39 mouse cellular contexts compared by ENCODE assay signal in the genomic region with DNA sequence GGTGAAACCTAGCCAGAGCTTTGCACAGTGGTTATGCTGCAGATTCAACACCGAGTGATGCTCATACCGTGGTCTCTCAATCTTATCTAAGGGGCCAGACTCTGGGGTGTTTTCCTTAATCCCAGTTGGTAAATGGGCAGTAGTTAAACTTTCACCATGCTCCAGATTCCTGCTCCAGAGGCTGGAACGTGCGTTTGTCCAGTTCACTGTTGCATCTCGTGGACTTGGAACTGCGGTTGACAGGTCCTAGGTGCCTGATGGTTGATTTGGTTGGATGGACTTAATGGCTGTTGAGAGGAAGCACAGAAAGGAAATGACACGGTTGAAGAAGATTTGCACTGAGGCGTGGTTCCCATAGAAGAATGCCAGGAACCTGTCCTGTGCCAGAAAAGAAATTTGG. TPM values are rescaled to one million over a fixed set of nuclear protein-coding genes. Genes with fewer than 3 reads are reported as not detected.
A peak's percentile ranks its signal among the peaks of the same experiment; 100 is the strongest.
DNase-seq lines count a peak whose midpoint lies in the region; ATAC-seq and TF ChIP-seq lines count a peak whose summit lies in the region.
"Had no signal": no experiment of that assay in that cellular context is flagged by ENCODE, and none has a peak within 500 bp of the region (broad histone marks: within the 10 kb centered on the region; RNA-seq: fewer than 3 reads in every experiment).

No protein-coding gene starts in this region.

- no peak for TF ChIP-seq POLR2A in liver, adult 2 months (IDR thresholded peaks at IDR 0.05; ENCODE audit: extremely low read depth, insufficient read depth, low read length)

- H3K4me2 ChIP-seq in liver, embryonic 11.5 days, result no peak overlapping the region
- no peak overlapping the region for H3K4me2 ChIP-seq in kidney, embryonic 16.5 days (replicated peaks; ENCODE audit: low read depth, low read length)
- H3K4me2 ChIP-seq: embryonic facial prominence, embryonic 13.5 days; forebrain, embryonic 15.5 days; heart, embryonic 12.5 days; hindbrain, embryonic 13.5 days; limb, embryonic 12.5 days; liver, embryonic 12.5 days; midbrain, embryonic 11.5 days; neural tube, embryonic 12.5 days; stomach, embryonic 15.5 days had no signal

- no peak overlapping the region for H3K9ac ChIP-seq in liver, adult 2 months (ENCODE audit: low read depth, low read length)
- no peak overlapping the region for H3K9ac ChIP-seq in liver, embryonic 11.5 days (ENCODE audit: low read depth, low read length)
- H3K9ac ChIP-seq in kidney, embryonic 16.5 days (replicated peaks; ENCODE audit: low read length), result no peak overlapping the region
- H3K9ac ChIP-seq: embryonic facial prominence, embryonic 13.5 days; forebrain, embryonic 15.5 days; heart, embryonic 12.5 days; hindbrain, embryonic 13.5 days; limb, embryonic 12.5 days; liver, embryonic 12.5 days; liver, postnatal 0 days; neural tube, embryonic 12.5 days; stomach, embryonic 15.5 days had no signal

- no peaks in the 10 kb centered on the region for H3K36me3 ChIP-seq in liver, adult 2 months (ENCODE audit: control insufficient read depth, insufficient read depth, low read length)
- no peaks in the 10 kb centered on the region for H3K36me3 ChIP-seq in liver, embryonic 11.5 days (ENCODE audit: control insufficient read depth, insufficient read depth, low read length)
- H3K36me3 ChIP-seq in kidney, embryonic 16.5 days (ENCODE audit: insufficient read depth, low read length), result no peaks in the 10 kb centered on the region
- H3K36me3 ChIP-seq: embryonic facial prominence, embryonic 13.5 days; forebrain, embryonic 10.5 days; forebrain, embryonic 15.5 days; heart, embryonic 12.5 days; limb, embryonic 12.5 days; liver, embryonic 12.5 days; stomach, embryonic 15.5 days had no signal

- no peaks in the 10 kb centered on the region for H3K4me1 ChIP-seq in liver, adult 2 months (ENCODE audit: control insufficient read depth, insufficient read depth, low read length)
- H3K4me1 ChIP-seq in liver, embryonic 11.5 days (replicated peaks; ENCODE audit: control insufficient read depth, insufficient read depth, low read length), result no peaks in the 10 kb centered on the region
- H3K4me1 ChIP-seq in kidney, embryonic 16.5 days (ENCODE audit: insufficient read depth, low read length), result no peaks in the 10 kb centered on the region
- H3K4me1 ChIP-seq: embryonic facial prominence, embryonic 13.5 days; heart, embryonic 12.5 days; limb, embryonic 12.5 days; neural tube, embryonic 12.5 days; stomach, embryonic 15.5 days had no signal

- no peak overlapping the region for H3K27ac ChIP-seq in liver, adult 2 months (replicated peaks; ENCODE audit: insufficient read depth, low read depth, low read length)
- no peak overlapping the region for H3K27ac ChIP-seq in liver, embryonic 11.5 days (ENCODE audit: low read depth, low read length)
- H3K27ac ChIP-seq in kidney, embryonic 16.5 days (ENCODE audit: low read length), result no peak overlapping the region; the same call in 1 of the 2 replicates
- H3K27ac ChIP-seq: embryonic facial prominence, embryonic 13.5 days; forebrain, embryonic 10.5 days; forebrain, embryonic 15.5 days; hindbrain, embryonic 13.5 days; layer of hippocampus, adult 2 months; limb, embryonic 12.5 days; liver, embryonic 12.5 days; neural tube, embryonic 12.5 days; stomach, embryonic 15.5 days had no signal

- DNase-seq in liver, adult 2 months (ENCODE audit: extremely low read depth, low read depth, low spot score), result peak; percentile 46
- DNase-seq in liver, embryonic 11.5 days (ENCODE audit: low spot score), result no peak
- DNase-seq in kidney, postnatal 36 days, result peak; percentile 70 to 90
- no peak for DNase-seq in spleen, postnatal 10 days (ENCODE audit: low spot score in 2 of 2)
- DNase-seq in left cerebral cortex, adult 8-10 months (ENCODE audit: low spot score in 2 of 2), result no peak
- DNase-seq in layer of hippocampus, adult 9-10 months (ENCODE audit: low spot score), result no peak
- DNase-seq: adrenal gland, postnatal 14 days; cerebellum, adult 11 months; cerebellum, adult 9-10 months; cerebellum, postnatal 36 days; gastrocnemius, postnatal 25 days; heart, adult 18-20 months; heart, postnatal 4 days; layer of hippocampus, postnatal 36 days; liver, postnatal 0 days; lung, postnatal 36 days; thymus, adult 18-20 months; thymus, postnatal 4 days had no signal

- no peak for TF ChIP-seq CTCF in liver, adult 2 months (IDR thresholded peaks at IDR 0.05; ENCODE audit: low read depth, low read length)

- no peak for ATAC-seq in liver, embryonic 11.5 days (replicated peaks; ENCODE audit: low FRiP score)
- peak; percentile 52 for ATAC-seq in kidney, embryonic 16.5 days (ENCODE audit: low FRiP score, low TSS enrichment)
- ATAC-seq: forebrain, embryonic 15.5 days; intestine, embryonic 16.5 days; liver, embryonic 12.5 days; liver, postnatal 0 days; midbrain, embryonic 16.5 days had no signal

- no peaks in the 10 kb centered on the region for H3K27me3 ChIP-seq in liver, adult 2 months (ENCODE audit: control insufficient read depth, insufficient read depth, low read length)
- no peaks in the 10 kb centered on the region for H3K27me3 ChIP-seq in liver, embryonic 11.5 days (replicated peaks; ENCODE audit: control insufficient read depth, insufficient read depth, low read length)
- no peaks in the 10 kb centered on the region for H3K27me3 ChIP-seq in kidney, embryonic 16.5 days (ENCODE audit: insufficient read depth, low read length)
- H3K27me3 ChIP-seq: embryonic facial prominence, embryonic 13.5 days; forebrain, embryonic 15.5 days; heart, embryonic 12.5 days; hindbrain, embryonic 13.5 days; limb, embryonic 12.5 days; liver, embryonic 12.5 days; neural tube, embryonic 12.5 days; stomach, embryonic 15.5 days had no signal

- H3K4me3 ChIP-seq in liver, adult 2 months (ENCODE audit: insufficient read depth, low read depth, low read length), result no peak overlapping the region
- no peak overlapping the region for H3K4me3 ChIP-seq in liver, embryonic 11.5 days (ENCODE audit: low read depth, low read length)
- H3K4me3 ChIP-seq in kidney, embryonic 16.5 days (ENCODE audit: low read length), result no peak overlapping the region
- H3K4me3 ChIP-seq: embryonic facial prominence, embryonic 13.5 days; forebrain, embryonic 10.5 days; forebrain, embryonic 15.5 days; heart, embryonic 12.5 days; hindbrain, embryonic 13.5 days; layer of hippocampus, adult 2 months; limb, embryonic 12.5 days; liver, embryonic 12.5 days; neural tube, embryonic 12.5 days; stomach, embryonic 15.5 days had no signal

- no peaks in the 10 kb centered on the region for H3K9me3 ChIP-seq in liver, embryonic 11.5 days (ENCODE audit: control insufficient read depth, low read length)
- no peaks in the 10 kb centered on the region for H3K9me3 ChIP-seq in kidney, embryonic 16.5 days (ENCODE audit: low read length)
- H3K9me3 ChIP-seq: embryonic facial prominence, embryonic 13.5 days; forebrain, embryonic 10.5 days; forebrain, embryonic 15.5 days; heart, embryonic 12.5 days; hindbrain, embryonic 13.5 days; limb, embryonic 12.5 days; liver, embryonic 12.5 days; neural tube, embryonic 12.5 days; stomach, embryonic 15.5 days had no signal

- H3K79me2 ChIP-seq in liver, adult 2 months (ENCODE audit: control insufficient read depth, insufficient read depth, low read length), result no peaks in the 10 kb centered on the region

- WGBS in liver, adult 2 months, result 47% methylated on average over 8 of the region's 8 CpGs
- WGBS in liver, embryonic 11.5 days, result 75% methylated on average over 8 of the region's 8 CpGs
- WGBS in kidney, embryonic 16.5 days, result 53% methylated on average over 8 of the region's 8 CpGs

RNA-seq across cellular contexts. Expression of a gene that starts 6.1 kb away (rescaled TPM):
- total RNA-seq in liver, adult 2 months (2014; rRNA removed), result 5.6 and 6.4 TPM in 2 replicates
- polyA plus RNA-seq in liver, adult 2 months (2012; rRNA removed), result 4.8 and 5.7 TPM in 2 replicates
- 10.0 and 11.2 TPM in 2 replicates for polyA plus RNA-seq in liver, embryonic 11.5 days (2014; fragmentation: Nextera tagmentation; extraction: Ambion mirVana)
- 15.9 and 16.9 TPM in 2 replicates for polyA plus RNA-seq in kidney, embryonic 16.5 days (2015; fragmentation: Nextera tagmentation; extraction: Ambion mirVana)
- total RNA-seq in left cerebral cortex, adult 8-10 months (2022), result 1 to 10 TPM; 4.7 to 5.9 (median 5.6) TPM

RNA-seq across cellular contexts. Expression of a gene that starts 54.4 kb away (rescaled TPM):
- 6.9 and 8.0 TPM in 2 replicates for total RNA-seq in liver, adult 2 months (2014; rRNA removed)
- polyA plus RNA-seq in liver, adult 2 months (2012; rRNA removed), result 5.0 and 9.4 TPM in 2 replicates
- 40.9 and 43.2 TPM in 2 replicates for polyA plus RNA-seq in liver, embryonic 11.5 days (2014; fragmentation: Nextera tagmentation; extraction: Ambion mirVana)
- polyA plus RNA-seq in kidney, embryonic 16.5 days (2015; fragmentation: Nextera tagmentation; extraction: Ambion mirVana), result 67.5 and 72.3 TPM in 2 replicates
- total RNA-seq in left cerebral cortex, adult 8-10 months (2022), result 10 to 100 TPM; 75.6 to 85.2 (median 78.1) TPM

RNA-seq across cellular contexts. Expression of a gene that starts 57.4 kb away (rescaled TPM):
- not detected in 2 replicates for total RNA-seq in liver, adult 2 months (2014; rRNA removed)
- polyA plus RNA-seq in liver, adult 2 months (2012; rRNA removed), result not detected in 2 replicates
- not detected in 2 replicates for polyA plus RNA-seq in liver, embryonic 11.5 days (2014; fragmentation: Nextera tagmentation; extraction: Ambion mirVana)
- polyA plus RNA-seq in kidney, embryonic 16.5 days (2015; fragmentation: Nextera tagmentation; extraction: Ambion mirVana), result not detected in 2 replicates
- not detected for total RNA-seq in left cerebral cortex, adult 8-10 months (2022)
- total RNA-seq: adrenal gland, postnatal 14 days; gastrocnemius, adult 18-20 months; gastrocnemius, postnatal 25 days; heart, adult 18-20 months; heart, postnatal 4 days; layer of hippocampus, adult 2 months; layer of hippocampus, postnatal 36 days; left cerebral cortex, postnatal 10 days; megakaryocyte, adult 5-6 weeks; MEL had no signal
- polyA plus RNA-seq: embryonic facial prominence, embryonic 13.5 days; forebrain, embryonic 10.5 days; forebrain, embryonic 15.5 days; frontal cortex, adult 2 months; heart, embryonic 12.5 days; heart, postnatal 0 days; hindbrain, embryonic 13.5 days; intestine, embryonic 16.5 days; limb, embryonic 12.5 days; liver, embryonic 12.5 days; liver, postnatal 0 days; lung, embryonic 16.5 days; midbrain, embryonic 11.5 days; midbrain, embryonic 16.5 days; neural tube, embryonic 12.5 days; stomach, embryonic 15.5 days had no signal

Comparison
In these comparisons a context has a peak if more than half of its experiments do, and no peak if none do; other contexts are left out.
1. DNase-seq: peak in liver, adult 2 months (single experiment) and kidney, postnatal 36 days (2 of 2); none in liver, embryonic 11.5 days (single experiment), spleen, postnatal 10 days (0 of 2), left cerebral cortex, adult 8-10 months (0 of 2) and layer of hippocampus, adult 9-10 months (single experiment).